Mouse (Mus musculus) left cerebral cortex, postnatal 14 days (tissue): ENCODE measurements around the gene Capns2. TPM values are rescaled to one million over a fixed set of nuclear protein-coding genes. Genes with fewer than 3 reads are reported as not detected.

Experiments used
- DNase-seq, 2 experiments: peaks; one replicate each; pipeline ENCODE4 v3.0.0; 2021 to 2022; ENCODE audit warnings: low spot score in 2 of 2, mixed read lengths in 1 of 2
- intact Hi-C: fragments of 180-260 bp; cut with DNase I; formaldehyde crosslinking; loops from one replicate; pipeline ENCODE4 v1.15.1; 2025
- microRNA-seq, 2 experiments: library from miRNA; unstranded; fragments of <30 nt; microRNA quantifications; one replicate each; pipeline ENCODE4 v1.2.0; 2022
- total RNA-seq, 2 experiments: library from RNA; stranded (reverse); gene quantifications; 2 replicates each; pipeline ENCODE4 v1.2.3; 2021

The Capns2 gene
- total RNA-seq, 2 experiments from 2014 or later: 0.91 to 1.3 TPM

GRCm38 (mm10) chr8:92902981-92903380 is 1.8 kb downstream of the Capns2 start:
- intact Hi-C loops: no loop called here
- no peak for DNase-seq

- intact Hi-C loops: no loop called here
Measured at GRCm38 (mm10) chr8:92903488-92904135, 2.4 kb downstream of the Capns2 start.

GRCm38 (mm10) chr8:92906553-92906952 is 5.3 kb downstream of the Capns2 start:
- DNase-seq: no peak
- intact Hi-C loops: no loop called here

More at GRCm38 (mm10) chr8:92903488-92904135, 2.4 kb downstream of the Capns2 start:
- no peak for DNase-seq

- DNase-seq: no peak
- intact Hi-C loops: no loop called here
Measured at GRCm38 (mm10) chr8:92908448-92908847, 7.2 kb downstream of the Capns2 start.

- intact Hi-C loops: no loop called here
- DNase-seq: no peak
Measured at GRCm38 (mm10) chr8:92911477-92911876, 10.3 kb downstream of the Capns2 start.

- intact Hi-C loops: no loop called here
- no peak for DNase-seq
Measured at GRCm38 (mm10) chr8:92913396-92913795, 12.2 kb downstream of the Capns2 start.

GRCm38 (mm10) chr8:92916082-92916481 is 14.9 kb downstream of the Capns2 start:
- no peak for DNase-seq
- intact Hi-C loops: no loop called here

- intact Hi-C loops: no loop called here
- no peak for DNase-seq
Measured at GRCm38 (mm10) chr8:92921768-92922167, 20.6 kb downstream of the Capns2 start.

- intact Hi-C loops: no loop called here
- no peak for DNase-seq
Measured at GRCm38 (mm10) chr8:92928986-92929385, 27.8 kb downstream of the Capns2 start.

- intact Hi-C loops: no loop called here
- no peak for DNase-seq
Measured at GRCm38 (mm10) chr8:92938056-92938455, 36.8 kb downstream of the Capns2 start.

- no peak for DNase-seq
- intact Hi-C loops: no loop called here
Measured at GRCm38 (mm10) chr8:92949071-92949470, 47.9 kb downstream of the Capns2 start.

- DNase-seq: no peak
- intact Hi-C loops: no loop called here
Measured at GRCm38 (mm10) chr8:92950639-92951371, 49.6 kb downstream of the Capns2 start.

Small RNAs within 50 kb of the gene (microRNA-seq; reads per million reads assigned to microRNA genes)
- gene Gm22151: 0 reads per million in 2 experiments

Other genes starting within 250 kb of the Capns2 start
- under 1 TPM; 0.11 to 0.23 TPM for gene Irx6, start 227.1 kb upstream of the Capns2 start, total RNA-seq
- gene Mmp2, start 74.1 kb upstream of the Capns2 start, total RNA-seq: 1 to 10 TPM; 5.8 to 6.2 TPM
- gene Lpcat2, start 46.1 kb upstream of the Capns2 start, total RNA-seq: 10 to 100 TPM in 1 of 2 experiments, 1 to 10 TPM in 1; 8.3 to 11.1 TPM
- under 1 TPM; 0.11 to 0.34 TPM for gene Slc6a2, start 58.7 kb downstream of the Capns2 start, total RNA-seq
- under 1 TPM in 1 of 2 experiments, not detected in 1; 0.17 TPM for gene Ces1a, start 146.8 kb downstream of the Capns2 start, total RNA-seq
- not detected for gene Ces1b, start 178.6 kb downstream of the Capns2 start, total RNA-seq
- not detected for gene Ces1c, start 229.9 kb downstream of the Capns2 start, total RNA-seq